Mouse (Mus musculus): ENCODE results near the gene Gm11939.

DNA sequence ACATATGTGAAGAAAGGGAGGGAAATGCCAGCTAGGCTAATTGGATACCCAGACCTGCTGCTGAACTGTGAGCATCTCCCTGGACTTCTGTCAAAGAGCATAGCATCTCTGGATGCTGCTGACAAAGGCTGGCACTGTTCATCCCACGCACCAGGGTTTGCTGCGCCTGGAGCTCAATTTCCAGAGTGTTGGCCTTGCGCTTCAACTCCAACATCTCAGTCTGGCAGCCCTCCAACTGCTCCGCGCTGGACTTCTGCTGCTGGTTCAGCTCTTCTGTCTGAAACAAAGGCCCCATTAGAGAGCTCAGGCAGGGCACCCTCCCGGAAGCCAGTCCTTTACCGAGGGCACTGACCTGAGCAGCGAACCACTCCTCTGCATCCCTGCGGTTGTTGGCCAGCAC lies 19.5 kb downstream of the Gm11939 start:
- TF ChIP-seq POLR2A (IDR thresholded peaks at IDR 0.05; ENCODE audit: low read depth, low read length) (no peak), CTCF (conservative IDR thresholded peaks at IDR 0.05; ENCODE audit: insufficient read depth, insufficient read length, low read depth, low read length) (no peak)

Data from kidney, adult 2 months (tissue).